Mouse (Mus musculus): Measurements from ENCODE around the gene Rnf148. TPM values are rescaled to one million over a fixed set of nuclear protein-coding genes. Genes with fewer than 3 reads are reported as not detected.

Rnf148 gene
- not detected for polyA plus RNA-seq (2017; shearing (Covaris generic))

GRCm38 (mm10) chr6:23655036-23655435 is at the start of gene Rnf148:
Gene Rnf148, minus strand, starts transcription at chr6:23655136.

GRCm38 (mm10) chr6:23650205-23650604 is 4.7 kb downstream of the Rnf148 start, which contains the start of gene Rnf133:
Gene Rnf133, minus strand, starts transcription at chr6:23650305.

Other genes starting within 250 kb of the Rnf148 start
- gene Rnf133, start 4.8 kb downstream of the Rnf148 start, polyA plus RNA-seq (2017; shearing (Covaris generic)) = under 1 TPM in 1 of 2 experiments, not detected in 1; 0.14 TPM
- gene Cadps2, start 184.3 kb upstream of the Rnf148 start, polyA plus RNA-seq (2017; shearing (Covaris generic)) = under 1 TPM in 1 of 2 experiments, not detected in 1; 0.06 TPM